Mouse (Mus musculus): ENCODE data around the gene Arhgef12. TPM values are rescaled to one million over a fixed set of nuclear protein-coding genes. Genes with fewer than 3 reads are reported as not detected.
A peak's percentile ranks its signal among the peaks of the same experiment; 100 is the strongest.

The Arhgef12 gene
- total RNA-seq, 1 experiment, result 23.2 TPM

- Histone ChIP-seq H3K36me3 (ENCODE audit: control insufficient read depth, insufficient read depth, low read length, poor library complexity, severe bottlenecking) (0 out of 2 replicates have a peak, but pooled peaks cover 3% of the 10 kb centered on the region), H3K9me3 (ENCODE audit: control insufficient read depth, insufficient read depth, low read depth, low read length) (no peaks in the 10 kb centered on the region), H3K4me3 (ENCODE audit: insufficient read depth in 1 of 2, low read depth in 1 of 2, low read length in 2 of 2, poor library complexity in 1 of 2, severe bottlenecking in 1 of 2) (no peak overlapping the region), H3K27ac (ENCODE audit: insufficient read depth, low read depth, low read length, poor library complexity, severe bottlenecking) (no peak overlapping the region), H3K9ac (ENCODE audit: insufficient read depth, low read depth, low read length, poor library complexity, severe bottlenecking) (no peak overlapping the region), H3K4me1 (ENCODE audit: control insufficient read depth in 2 of 2, insufficient read depth in 2 of 2, low read length in 2 of 2, poor library complexity in 1 of 2) (peaks cover 0 to 2% of the 10 kb centered on the region in 2 experiments; a peak in 1 of 4 replicates)
- DNase-seq (ENCODE audit: low read depth, low spot score), result no peak
- in situ Hi-C loops (cut with MboI; ENCODE audit: low sequenced_read_pairs in 2 of 2, unreplicated experiment in 2 of 2), result no loop called here
- TF ChIP-seq ZNF384 (IDR thresholded peaks at IDR 0.05; ENCODE audit: low read depth, low read length) (no peak), CHD2 (IDR thresholded peaks at IDR 0.05; ENCODE audit: low read depth, low read length) (no peak), HCFC1 (IDR thresholded peaks at IDR 0.05; ENCODE audit: borderline replicate concordance, insufficient read depth, low read length) (no peak), MAFK (IDR thresholded peaks at IDR 0.05; ENCODE audit: insufficient read depth, low read depth, low read length) (no peak), ZC3H11A (IDR thresholded peaks at IDR 0.05; ENCODE audit: borderline replicate concordance, low read depth, low read length) (no peak)
Measured at GRCm38 (mm10) chr9:43021515-43022251, 85.4 kb downstream of the Arhgef12 start.

- H3K4me1 ChIP-seq (ENCODE audit: control insufficient read depth in 2 of 2, insufficient read depth in 2 of 2, low read length in 2 of 2, poor library complexity in 1 of 2), result peaks cover 0 to 2% of the 10 kb centered on the region in 2 experiments; a peak in 1 of 4 replicates
- DNase-seq (ENCODE audit: low read depth, low spot score), result peak; percentile 13
- no peak overlapping the region for H3K9ac ChIP-seq (ENCODE audit: insufficient read depth, low read depth, low read length, poor library complexity, severe bottlenecking)
- no peak overlapping the region for H3K4me3 ChIP-seq (ENCODE audit: insufficient read depth in 1 of 2, low read depth in 1 of 2, low read length in 2 of 2, poor library complexity in 1 of 2, severe bottlenecking in 1 of 2)
- H3K36me3 ChIP-seq (ENCODE audit: control insufficient read depth, insufficient read depth, low read length, poor library complexity, severe bottlenecking), result no peaks in the 10 kb centered on the region
- no peak overlapping the region for H3K27ac ChIP-seq (ENCODE audit: insufficient read depth, low read depth, low read length, poor library complexity, severe bottlenecking)
- H3K9me3 ChIP-seq (ENCODE audit: control insufficient read depth, insufficient read depth, low read depth, low read length), result no peaks in the 10 kb centered on the region
- in situ Hi-C loops (cut with MboI; ENCODE audit: low sequenced_read_pairs in 2 of 2, unreplicated experiment in 2 of 2), result no loop called here
- TF ChIP-seq ZC3H11A (IDR thresholded peaks at IDR 0.05; ENCODE audit: borderline replicate concordance, low read depth, low read length), result no peak
Measured at GRCm38 (mm10) chr9:43019656-43020055, 87.4 kb downstream of the Arhgef12 start.

- in situ Hi-C loops (cut with MboI; ENCODE audit: low sequenced_read_pairs in 2 of 2, unreplicated experiment in 2 of 2), result no loop called here
Measured at GRCm38 (mm10) chr9:43015786-43016185, 91.3 kb downstream of the Arhgef12 start.

GRCm38 (mm10) chr9:43015366-43015765 is 91.7 kb downstream of the Arhgef12 start:
- Histone ChIP-seq H3K36me3 (ENCODE audit: control insufficient read depth, insufficient read depth, low read length, poor library complexity, severe bottlenecking) (no peaks in the 10 kb centered on the region), H3K4me1 (ENCODE audit: control insufficient read depth in 2 of 2, insufficient read depth in 2 of 2, low read length in 2 of 2, poor library complexity in 1 of 2) (peaks cover 0 to 2% of the 10 kb centered on the region in 2 experiments; a peak in 1 of 4 replicates), H3K4me3 (ENCODE audit: insufficient read depth in 1 of 2, low read depth in 1 of 2, low read length in 2 of 2, poor library complexity in 1 of 2, severe bottlenecking in 1 of 2) (no peak overlapping the region), H3K9me3 (ENCODE audit: control insufficient read depth, insufficient read depth, low read depth, low read length) (no peaks in the 10 kb centered on the region), H3K27ac (ENCODE audit: insufficient read depth, low read depth, low read length, poor library complexity, severe bottlenecking) (no peak overlapping the region), H3K9ac (ENCODE audit: insufficient read depth, low read depth, low read length, poor library complexity, severe bottlenecking) (no peak overlapping the region)
- in situ Hi-C loops (cut with MboI; ENCODE audit: low sequenced_read_pairs in 2 of 2, unreplicated experiment in 2 of 2), result no loop called here
- TF ChIP-seq ZC3H11A (IDR thresholded peaks at IDR 0.05; ENCODE audit: borderline replicate concordance, low read depth, low read length) (no peak), CHD2 (IDR thresholded peaks at IDR 0.05; ENCODE audit: low read depth, low read length) (no peak), HCFC1 (IDR thresholded peaks at IDR 0.05; ENCODE audit: borderline replicate concordance, insufficient read depth, low read length) (no peak)
- DNase-seq (ENCODE audit: low read depth, low spot score), result no peak

More at GRCm38 (mm10) chr9:43015786-43016185, 91.3 kb downstream of the Arhgef12 start:
- Histone ChIP-seq H3K4me1 (ENCODE audit: control insufficient read depth in 2 of 2, insufficient read depth in 2 of 2, low read length in 2 of 2, poor library complexity in 1 of 2) (peaks cover 0 to 2% of the 10 kb centered on the region in 2 experiments; a peak in 1 of 4 replicates), H3K9ac (ENCODE audit: insufficient read depth, low read depth, low read length, poor library complexity, severe bottlenecking) (no peak overlapping the region), H3K36me3 (ENCODE audit: control insufficient read depth, insufficient read depth, low read length, poor library complexity, severe bottlenecking) (no peaks in the 10 kb centered on the region), H3K27ac (ENCODE audit: insufficient read depth, low read depth, low read length, poor library complexity, severe bottlenecking) (no peak overlapping the region), H3K9me3 (ENCODE audit: control insufficient read depth, insufficient read depth, low read depth, low read length) (no peaks in the 10 kb centered on the region), H3K4me3 (ENCODE audit: insufficient read depth in 1 of 2, low read depth in 1 of 2, low read length in 2 of 2, poor library complexity in 1 of 2, severe bottlenecking in 1 of 2) (no peak overlapping the region)
- no peak for TF ChIP-seq ZC3H11A (IDR thresholded peaks at IDR 0.05; ENCODE audit: borderline replicate concordance, low read depth, low read length)
- TF ChIP-seq MAFK (IDR thresholded peaks at IDR 0.05; ENCODE audit: insufficient read depth, low read depth, low read length), result no peak
- no peak for TF ChIP-seq CHD2 (IDR thresholded peaks at IDR 0.05; ENCODE audit: low read depth, low read length)
- TF ChIP-seq ZNF384 (IDR thresholded peaks at IDR 0.05; ENCODE audit: low read depth, low read length), result no peak
- TF ChIP-seq HCFC1 (IDR thresholded peaks at IDR 0.05; ENCODE audit: borderline replicate concordance, insufficient read depth, low read length), result no peak
- DNase-seq (ENCODE audit: low read depth, low spot score), result no peak

Measured in ES-E14 (cell line).